ENCODE assay signal across 8 mouse cellular contexts in genomic region chr4:126533729-126534070, GRCm38 (mm10). TPM values are rescaled to one million over a fixed set of nuclear protein-coding genes. Genes with fewer than 3 reads are reported as not detected.
DNase-seq lines count a peak whose midpoint lies in the region; ATAC-seq and TF ChIP-seq lines count a peak whose summit lies in the region.

No protein-coding gene starts in this region.

- H3K9ac ChIP-seq in kidney, embryonic 14.5 days (ENCODE audit: low read depth, low read length): peak overlapping the region; percentile 76; the same call in 1 of the 2 replicates
- peak overlapping the region; percentile 78 for H3K9ac ChIP-seq in hindbrain, embryonic 14.5 days
- H3K9ac ChIP-seq in midbrain, embryonic 15.5 days: peak overlapping the region; percentile 96

- 8% methylated on average over 7 of the region's 7 CpGs for WGBS in kidney, embryonic 14.5 days
- 6% methylated on average over 7 of the region's 7 CpGs for WGBS in hindbrain, embryonic 14.5 days
- 18% methylated on average over 5 of the region's 7 CpGs for WGBS in midbrain, embryonic 15.5 days

- peak overlapping the region; percentile 97 for H3K4me2 ChIP-seq in kidney, embryonic 14.5 days (replicated peaks; ENCODE audit: low read depth, low read length)
- peak overlapping the region; percentile 86 for H3K4me2 ChIP-seq in hindbrain, embryonic 14.5 days (replicated peaks)
- peak overlapping the region; percentile 87 for H3K4me2 ChIP-seq in midbrain, embryonic 15.5 days

- no peaks in the 10 kb centered on the region for H3K27me3 ChIP-seq in kidney, embryonic 14.5 days (ENCODE audit: control insufficient read depth, insufficient read depth, low read length)
- no peaks in the 10 kb centered on the region for H3K27me3 ChIP-seq in hindbrain, embryonic 14.5 days (ENCODE audit: control insufficient read depth, insufficient read depth, low read length)
- H3K27me3 ChIP-seq in midbrain, embryonic 15.5 days (replicated peaks): no peaks in the 10 kb centered on the region

- no peak for TF ChIP-seq CTCF in cortical plate, adult 2 months (IDR thresholded peaks at IDR 0.05; ENCODE audit: extremely low read depth, insufficient read depth, low read length)

- peak overlapping the region; percentile 90 for H3K4me3 ChIP-seq in kidney, embryonic 14.5 days (ENCODE audit: low read length)
- H3K4me3 ChIP-seq in cortical plate, adult 2 months (ENCODE audit: insufficient read depth, low read length): peak overlapping the region; percentile 51
- H3K4me3 ChIP-seq in hindbrain, embryonic 14.5 days (replicated peaks; ENCODE audit: low read length): peak overlapping the region; percentile 78
- peak overlapping the region; percentile 93 for H3K4me3 ChIP-seq in midbrain, embryonic 15.5 days

- H3K4me1 ChIP-seq in kidney, embryonic 14.5 days (ENCODE audit: control insufficient read depth, insufficient read depth, low read length): no peaks in the 10 kb centered on the region
- peaks cover 1% of the 10 kb centered on the region; the same call in 1 of the 2 replicates for H3K4me1 ChIP-seq in cortical plate, adult 2 months (ENCODE audit: control insufficient read depth, insufficient read depth, low read length)
- peaks cover 17% of the 10 kb centered on the region for H3K4me1 ChIP-seq in hindbrain, embryonic 14.5 days (replicated peaks; ENCODE audit: control insufficient read depth, insufficient read depth, low read length)
- peaks cover 19% of the 10 kb centered on the region for H3K4me1 ChIP-seq in midbrain, embryonic 15.5 days

- no peak for TF ChIP-seq POLR2A in cortical plate, adult 2 months (IDR thresholded peaks at IDR 0.05; ENCODE audit: extremely low read depth, insufficient read depth, low read length)

- ATAC-seq in kidney, embryonic 14.5 days (ENCODE audit: low FRiP score, low TSS enrichment): peak; percentile 78; the same call in 1 of the 2 replicates
- ATAC-seq in hindbrain, embryonic 14.5 days (ENCODE audit: low FRiP score): 0 out of 2 replicates have a peak, but pooled peaks have one; percentile 58
- peak; percentile 80; the same call in 1 of the 2 replicates for ATAC-seq in midbrain, embryonic 15.5 days (replicated peaks)
- no peak for ATAC-seq in megakaryocyte progenitor cell, adult 5-6 weeks (replicated peaks; ENCODE audit: poor library complexity)

- no peak for DNase-seq in kidney, postnatal 4 days
- no peak for DNase-seq in hindbrain, embryonic 14.5 days (ENCODE audit: low spot score)
- no peak for DNase-seq in yolk sac, embryonic 10.5 days (ENCODE audit: low spot score)
- DNase-seq in left cerebral cortex, adult 11 months (ENCODE audit: low spot score): no peak

- H3K36me3 ChIP-seq in kidney, embryonic 14.5 days (ENCODE audit: control insufficient read depth, insufficient read depth, low read length): no peaks in the 10 kb centered on the region
- no peaks in the 10 kb centered on the region for H3K36me3 ChIP-seq in hindbrain, embryonic 14.5 days (replicated peaks; ENCODE audit: control insufficient read depth, insufficient read depth)
- H3K36me3 ChIP-seq in midbrain, embryonic 15.5 days (replicated peaks): no peaks in the 10 kb centered on the region

- H3K27ac ChIP-seq in kidney, embryonic 14.5 days (ENCODE audit: low read depth, low read length): no peak overlapping the region
- no peak overlapping the region for H3K27ac ChIP-seq in cortical plate, adult 2 months (ENCODE audit: insufficient read depth, low read length)
- H3K27ac ChIP-seq in hindbrain, embryonic 14.5 days: peak overlapping the region; percentile 81
- peak overlapping the region; percentile 82 for H3K27ac ChIP-seq in midbrain, embryonic 15.5 days

- no peaks in the 10 kb centered on the region for H3K9me3 ChIP-seq in kidney, embryonic 14.5 days (ENCODE audit: control insufficient read depth, low read length)
- H3K9me3 ChIP-seq in hindbrain, embryonic 14.5 days (ENCODE audit: control insufficient read depth, low read length): no peaks in the 10 kb centered on the region
- H3K9me3 ChIP-seq in midbrain, embryonic 15.5 days: no peaks in the 10 kb centered on the region

RNA-seq across cellular contexts. Expression of gene Ago4, which starts 0.4 kb away (rescaled TPM):
- 1.3 and 1.9 TPM in 2 replicates for polyA plus RNA-seq in kidney, embryonic 14.5 days (2014; fragmentation: Nextera tagmentation; extraction: Ambion mirVana)
- 5.6 and 6.5 TPM in 2 replicates for polyA plus RNA-seq in cortical plate, adult 2 months (2012; rRNA removed)
- 8.8 and 9.8 TPM in 2 replicates for polyA plus RNA-seq in hindbrain, embryonic 14.5 days (2014; fragmentation: Nextera tagmentation; extraction: Ambion mirVana)
- polyA plus RNA-seq in midbrain, embryonic 15.5 days (2015; fragmentation: Nextera tagmentation; extraction: Ambion mirVana): 10.2 and 10.9 TPM in 2 replicates
- total RNA-seq in megakaryocyte progenitor cell, adult 5-6 weeks (2015): 2.0 and 2.1 TPM in 2 replicates
- total RNA-seq in megakaryocyte progenitor cell, adult 5-6 weeks (2017): 3.2 and 4.9 TPM in 2 replicates

RNA-seq across cellular contexts. Expression of gene Clspn, which starts 23.0 kb away (rescaled TPM):
- 45.4 and 54.1 TPM in 2 replicates for polyA plus RNA-seq in kidney, embryonic 14.5 days (2014; fragmentation: Nextera tagmentation; extraction: Ambion mirVana)
- polyA plus RNA-seq in cortical plate, adult 2 months (2012; rRNA removed): 0.62 and 0.77 TPM in 2 replicates
- polyA plus RNA-seq in hindbrain, embryonic 14.5 days (2014; fragmentation: Nextera tagmentation; extraction: Ambion mirVana): 3.7 and 5.8 TPM in 2 replicates
- 5.7 and 6.2 TPM in 2 replicates for polyA plus RNA-seq in midbrain, embryonic 15.5 days (2015; fragmentation: Nextera tagmentation; extraction: Ambion mirVana)
- total RNA-seq in megakaryocyte progenitor cell, adult 5-6 weeks (2015): 32.5 and 33.7 TPM in 2 replicates
- 66.8 and 106 TPM in 2 replicates for total RNA-seq in megakaryocyte progenitor cell, adult 5-6 weeks (2017)

Comparison
In these comparisons a context has a peak if more than half of its experiments do, and no peak if none do; other contexts are left out.
1. H3K27ac ChIP-seq: peak in hindbrain, embryonic 14.5 days (single experiment) and midbrain, embryonic 15.5 days (single experiment); none in kidney, embryonic 14.5 days (single experiment) and cortical plate, adult 2 months (single experiment).
2. Peak in every context shown above with its lines, with median percentiles within 50 percentile points of each other: H3K4me2 ChIP-seq, H3K4me3 ChIP-seq and H3K9ac ChIP-seq.